Mouse (Mus musculus): ENCODE data around the gene Spata33. TPM values are rescaled to one million over a fixed set of nuclear protein-coding genes. Genes with fewer than 3 reads are reported as not detected.
A peak's percentile ranks its signal among the peaks of the same experiment; 100 is the strongest.

Spata33 gene
- total and polyA plus RNA-seq, 3 experiments: 1.2 to 1.4 TPM; not detected in 1

- TF ChIP-seq NELFE (IDR thresholded peaks at IDR 0.05; ENCODE audit: low read depth, low read length) (peak; percentile 64), TBP (IDR thresholded peaks at IDR 0.05; ENCODE audit: low read depth, low read length) (no peak), ZNF384 (IDR thresholded peaks at IDR 0.05; ENCODE audit: low read depth, low read length) (no peak), RAD21 (IDR thresholded peaks at IDR 0.05; ENCODE audit: low read depth, low read length) (no peak), NRF1 (IDR thresholded peaks at IDR 0.05; ENCODE audit: insufficient read depth, low read depth, low read length, poor library complexity, severe bottlenecking) (no peak), USF2 (IDR thresholded peaks at IDR 0.05; ENCODE audit: borderline replicate concordance in 1 of 2, insufficient read depth in 1 of 2, low read depth in 1 of 2, low read length in 2 of 2) (no peak), CHD2 (IDR thresholded peaks at IDR 0.05; ENCODE audit: low read length) (no peak), SIN3A (IDR thresholded peaks at IDR 0.05; ENCODE audit: low read length) (peak; percentile 70; the same call in 1 of the 2 replicates), USF1 (IDR thresholded peaks at IDR 0.05; ENCODE audit: low read depth, low read length) (no peak), E2F4 (IDR thresholded peaks at IDR 0.05; ENCODE audit: borderline replicate concordance, low read depth, low read length) (no peak), MEF2A (IDR thresholded peaks at IDR 0.05; ENCODE audit: extremely low read depth, insufficient replicate concordance, low read depth, low read length, poor library complexity, severe bottlenecking) (no peak), ZMIZ1 (IDR thresholded peaks at IDR 0.05; ENCODE audit: low read depth, low read length) (no peak; the same call in 1 of the 2 replicates), MAZ (IDR thresholded peaks at IDR 0.05; ENCODE audit: low read depth, low read length) (no peak), TAL1 (IDR thresholded peaks at IDR 0.05; ENCODE audit: low read length) (no peak), JUND (IDR thresholded peaks at IDR 0.05; ENCODE audit: low read depth, low read length) (no peak), POLR2AphosphoS5 (IDR thresholded peaks at IDR 0.05; ENCODE audit: borderline replicate concordance, low read depth, low read length) (no peak), EP300 (IDR thresholded peaks at IDR 0.05; ENCODE audit: low read depth in 1 of 2, low read length in 2 of 2) (no peak), TCF12 (IDR thresholded peaks at IDR 0.05; ENCODE audit: low read depth, low read length) (peak; percentile 49), ETS1 (IDR thresholded peaks at IDR 0.05; ENCODE audit: low read depth, low read length) (no peak)
Measured at GRCm38 (mm10) chr8:123254099-123254885, 41.7 kb downstream of the Spata33 start, which contains the start of the genes Zfp276 and Vps9d1 (continued).

DNA sequence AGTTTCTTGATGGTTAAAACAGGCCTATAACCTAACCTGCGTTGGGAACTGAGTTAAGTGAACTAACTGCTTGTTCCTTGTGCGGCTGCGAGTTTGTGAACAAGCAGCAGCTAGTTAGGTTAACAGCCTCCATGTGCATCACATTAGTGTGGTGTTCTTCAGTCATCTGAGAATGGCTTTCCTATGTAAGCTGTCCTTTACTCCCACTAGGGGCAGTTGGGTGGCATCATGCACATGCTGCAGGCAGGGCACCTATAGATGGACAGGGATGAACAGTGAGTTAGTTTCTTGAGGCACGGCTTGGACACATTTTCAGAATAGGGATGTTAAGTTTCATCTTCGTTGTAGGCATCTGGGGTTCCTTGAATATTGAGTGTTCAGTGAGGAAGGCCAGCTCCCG is 42.5 kb downstream of the Spata33 start:
- H3K36me3 ChIP-seq (ENCODE audit: control insufficient read depth in 1 of 2, insufficient read depth in 2 of 2, low read length in 2 of 2): peaks cover 0 to 9% of the 10 kb centered on the region in 2 experiments; a peak in 2 of 4 replicates
- peak overlapping the region; percentile 89 for H3K9ac ChIP-seq (ENCODE audit: control insufficient read depth, low read depth, low read length, poor library complexity, severe bottlenecking)
- H3K27ac ChIP-seq (ENCODE audit: control insufficient read depth, low read depth, low read length): no peak overlapping the region
- TF ChIP-seq CTCF (IDR thresholded peaks at IDR 0.05 in 2 of 3, conservative IDR thresholded peaks at IDR 0.05 in 1 of 3; ENCODE audit: control insufficient read depth in 1 of 3, insufficient read depth in 1 of 3, low read depth in 2 of 3, low read length in 3 of 3, poor library complexity in 1 of 3, severe bottlenecking in 1 of 3) (peak in 2 of 3 experiments; percentile 15 to 19; a peak in 3 of 6 replicates), MYC (IDR thresholded peaks at IDR 0.05; ENCODE audit: low read depth, low read length) (no peak), CHD1 (IDR thresholded peaks at IDR 0.05; ENCODE audit: low read depth, low read length) (no peak), ETS1 (IDR thresholded peaks at IDR 0.05; ENCODE audit: low read depth, low read length) (no peak)
- H3K9me3 ChIP-seq (replicated peaks; ENCODE audit: insufficient read depth, low read length): no peaks in the 10 kb centered on the region
- peaks cover 13% of the 10 kb centered on the region for H3K79me2 ChIP-seq (ENCODE audit: control insufficient read depth, insufficient read depth, low read length, poor library complexity)
- H3K4me3 ChIP-seq (ENCODE audit: control insufficient read depth in 1 of 2, insufficient read depth in 1 of 2, low read depth in 2 of 2, low read length in 2 of 2): peak overlapping the region; percentile 84 to 98
- peak; percentile 54 for DNase-seq (ENCODE audit: low read depth, low spot score)
- H3K27me3 ChIP-seq (ENCODE audit: control insufficient read depth in 1 of 2, insufficient read depth in 2 of 2, low read length in 2 of 2): no peaks in the 10 kb centered on the region
- H3K4me1 ChIP-seq (ENCODE audit: control insufficient read depth in 1 of 2, insufficient read depth in 2 of 2, low read length in 2 of 2): peaks cover 0 to 16% of the 10 kb centered on the region in 2 experiments; a peak in 2 of 4 replicates

Measured in MEL (cell line).